ENCODE assay signal across 8 mouse cellular contexts in the genomic region with DNA sequence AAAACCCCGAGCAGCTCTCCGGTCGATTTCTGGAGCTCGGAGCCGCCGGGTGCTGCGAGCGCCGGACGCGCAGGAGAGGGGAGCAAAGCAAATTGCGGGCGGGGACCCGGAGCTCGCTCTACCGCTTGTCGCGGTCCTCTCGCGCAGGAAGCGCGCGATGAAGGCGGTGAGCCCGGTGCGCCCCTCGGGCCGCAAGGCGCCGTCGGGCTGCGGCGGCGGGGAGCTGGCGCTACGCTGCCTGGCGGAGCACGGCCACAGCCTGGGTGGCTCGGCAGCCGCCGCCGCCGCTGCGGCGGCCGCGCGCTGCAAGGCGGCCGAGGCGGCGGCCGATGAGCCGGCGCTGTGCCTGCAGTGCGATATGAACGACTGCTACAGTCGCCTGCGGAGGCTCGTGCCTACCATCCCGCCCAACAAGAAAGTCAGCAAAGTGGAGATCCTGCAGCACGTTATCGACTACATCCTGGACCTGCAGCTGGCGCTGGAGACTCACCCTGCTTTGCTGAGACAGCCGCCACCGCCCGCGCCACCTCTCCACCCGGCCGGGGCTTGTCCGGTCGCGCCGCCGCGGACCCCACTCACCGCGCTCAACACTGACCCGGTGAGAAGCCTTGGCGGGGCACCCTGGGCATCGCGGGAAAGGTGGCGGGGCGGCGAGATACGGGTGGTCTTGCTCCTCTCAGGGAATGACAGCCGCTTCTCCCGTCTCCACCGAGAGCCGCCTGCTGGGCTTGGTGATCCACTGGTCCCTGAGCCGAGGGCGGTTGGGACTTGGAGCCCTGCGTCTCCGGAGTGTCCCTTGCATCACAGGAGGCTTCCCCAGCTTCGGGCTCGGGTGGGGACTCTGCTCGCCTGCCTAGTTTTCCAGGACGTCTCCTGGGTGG. TPM values are rescaled to one million over a fixed set of nuclear protein-coding genes. Genes with fewer than 3 reads are reported as not detected.
DNase-seq lines count a peak whose midpoint lies in the region; ATAC-seq and TF ChIP-seq lines count a peak whose summit lies in the region.

No protein-coding gene starts in this region.

- ATAC-seq in megakaryocyte, adult 5-6 weeks (ENCODE audit: poor library complexity, severe bottlenecking): no peak
- ATAC-seq in embryonic facial prominence, embryonic 11.5 days (replicated peaks; ENCODE audit: insufficient number of reproducible peaks, low FRiP score, low TSS enrichment, low read depth): 0 out of 2 replicates have a peak, but pooled peaks have one; percentile 10
- ATAC-seq in limb, embryonic 14.5 days (ENCODE audit: low FRiP score, low read depth): peak; percentile 23; the same call in 1 of the 2 replicates
- peak; percentile 43 for ATAC-seq in midbrain, embryonic 16.5 days

- no peaks in the 10 kb centered on the region for H3K36me3 ChIP-seq in megakaryocyte, embryonic 14.5 days (replicated peaks; ENCODE audit: low read length)
- no peaks in the 10 kb centered on the region for H3K36me3 ChIP-seq in embryonic facial prominence, embryonic 11.5 days (replicated peaks; ENCODE audit: control insufficient read depth, insufficient read depth, low read depth, low read length)
- H3K36me3 ChIP-seq in limb, embryonic 14.5 days (ENCODE audit: control insufficient read depth, insufficient read depth, low read length): no peaks in the 10 kb centered on the region
- H3K36me3 ChIP-seq in midbrain, embryonic 16.5 days (ENCODE audit: control insufficient read depth, insufficient read depth, low read length): no peaks in the 10 kb centered on the region

- DNase-seq in embryonic facial prominence, embryonic 11.5 days (ENCODE audit: low spot score): peak; percentile 64
- DNase-seq in heart, adult 8-10 months (ENCODE audit: low spot score): peak; percentile 21
- peak; percentile 44 for DNase-seq in kidney, adult 9 months
- peak; percentile 26 for DNase-seq in limb, embryonic 14.5 days (ENCODE audit: low spot score)
- peak; percentile 73 for DNase-seq in testis, postnatal 10 days (ENCODE audit: low spot score)

- peak overlapping the region; percentile 79 for H3K9ac ChIP-seq in embryonic facial prominence, embryonic 11.5 days (replicated peaks; ENCODE audit: low read length)
- H3K9ac ChIP-seq in limb, embryonic 14.5 days (ENCODE audit: low read depth, low read length, severe bottlenecking): peak overlapping the region; percentile 74
- peak overlapping the region; percentile 100 for H3K9ac ChIP-seq in midbrain, embryonic 16.5 days (ENCODE audit: low read depth, low read length)

- peaks cover 51% of the 10 kb centered on the region for H3K27me3 ChIP-seq in megakaryocyte, embryonic 14.5 days (replicated peaks)
- no peaks in the 10 kb centered on the region; the same call in 1 of the 2 replicates for H3K27me3 ChIP-seq in embryonic facial prominence, embryonic 11.5 days (ENCODE audit: control insufficient read depth, insufficient read depth, low read length)
- H3K27me3 ChIP-seq in limb, embryonic 14.5 days (ENCODE audit: control insufficient read depth, insufficient read depth, low read length): no peaks in the 10 kb centered on the region
- H3K27me3 ChIP-seq in midbrain, embryonic 16.5 days (ENCODE audit: control insufficient read depth, insufficient read depth, low read depth, low read length): no peaks in the 10 kb centered on the region

- H3K4me2 ChIP-seq in embryonic facial prominence, embryonic 11.5 days (ENCODE audit: low read depth, low read length): peak overlapping the region; percentile 83
- peak overlapping the region; percentile 92 for H3K4me2 ChIP-seq in limb, embryonic 14.5 days (replicated peaks; ENCODE audit: low read depth, low read length, severe bottlenecking)
- peak overlapping the region; percentile 58 for H3K4me2 ChIP-seq in midbrain, embryonic 16.5 days (ENCODE audit: low read length)

- H3K4me1 ChIP-seq in megakaryocyte, embryonic 14.5 days: peaks cover 24% of the 10 kb centered on the region
- H3K4me1 ChIP-seq in embryonic facial prominence, embryonic 11.5 days (ENCODE audit: control insufficient read depth, insufficient read depth, low read length): no peaks in the 10 kb centered on the region
- peaks cover 6% of the 10 kb centered on the region; the same call in 1 of the 2 replicates for H3K4me1 ChIP-seq in limb, embryonic 14.5 days (ENCODE audit: control insufficient read depth, insufficient read depth, low read length)
- H3K4me1 ChIP-seq in midbrain, embryonic 16.5 days (ENCODE audit: control insufficient read depth, insufficient read depth, low read length): peaks cover 15% of the 10 kb centered on the region

- peaks cover 10% of the 10 kb centered on the region; the same call in 1 of the 2 replicates for H3K9me3 ChIP-seq in megakaryocyte, embryonic 14.5 days
- no peaks in the 10 kb centered on the region for H3K9me3 ChIP-seq in embryonic facial prominence, embryonic 11.5 days (replicated peaks; ENCODE audit: control insufficient read depth, low read length)
- H3K9me3 ChIP-seq in limb, embryonic 14.5 days (ENCODE audit: control insufficient read depth, low read length): no peaks in the 10 kb centered on the region
- no peaks in the 10 kb centered on the region for H3K9me3 ChIP-seq in midbrain, embryonic 16.5 days (replicated peaks; ENCODE audit: control insufficient read depth, low read length, poor library complexity, severe bottlenecking)

- H3K27ac ChIP-seq in embryonic facial prominence, embryonic 11.5 days (replicated peaks; ENCODE audit: low read depth, low read length): peak overlapping the region; percentile 80
- H3K27ac ChIP-seq in limb, embryonic 14.5 days (replicated peaks; ENCODE audit: low read depth, low read length): peak overlapping the region; percentile 86
- peak overlapping the region; percentile 99 for H3K27ac ChIP-seq in midbrain, embryonic 16.5 days (ENCODE audit: low read length)

- TF ChIP-seq POLR2A in limb, embryonic 14.5 days (IDR thresholded peaks at IDR 0.05; ENCODE audit: borderline replicate concordance, extremely low read depth, insufficient read depth, insufficient read length): no peak

- under 1% methylated on average over 93 of the region's 98 CpGs for WGBS in embryonic facial prominence, embryonic 11.5 days
- WGBS in limb, embryonic 14.5 days: under 1% methylated on average over 71 of the region's 98 CpGs
- WGBS in midbrain, embryonic 16.5 days: under 1% methylated on average over 98 of the region's 98 CpGs

- H3K4me3 ChIP-seq in megakaryocyte, embryonic 14.5 days (replicated peaks): peak overlapping the region; percentile 88
- H3K4me3 ChIP-seq in embryonic facial prominence, embryonic 11.5 days (ENCODE audit: low read depth, low read length): peak overlapping the region; percentile 73
- H3K4me3 ChIP-seq in limb, embryonic 14.5 days (replicated peaks; ENCODE audit: low read length): peak overlapping the region; percentile 66
- H3K4me3 ChIP-seq in midbrain, embryonic 16.5 days (ENCODE audit: low read depth, low read length): peak overlapping the region; percentile 92

RNA-seq across cellular contexts. Expression of a gene that starts 0.6 kb away (rescaled TPM):
- polyA plus RNA-seq in megakaryocyte, embryonic 14.5 days (2012; ENCODE audit: insufficient read depth, low replicate concordance): not detected in 2 replicates
- total RNA-seq in megakaryocyte, adult 5-6 weeks (2015): 0.18 TPM in 1 of 2 replicates, not detected in the other
- 0.41 TPM in 1 of 2 replicates, not detected in the other for total RNA-seq in megakaryocyte, adult 5-6 weeks (2017)
- 19.9 and 22.1 TPM in 2 replicates for polyA plus RNA-seq in embryonic facial prominence, embryonic 11.5 days (2014; fragmentation: Nextera tagmentation; extraction: Ambion mirVana)
- 1 to 10 TPM in 2 of 4 experiments, under 1 TPM in 2; 0.65 to 1.2 (median 1.0) TPM for total RNA-seq in heart, adult 8-10 months (2022)
- 10.5 and 11.6 TPM in 2 replicates for polyA plus RNA-seq in limb, embryonic 14.5 days (2012; rRNA removed)
- 8.3 and 9.3 TPM in 2 replicates for polyA plus RNA-seq in limb, embryonic 14.5 days (2014; fragmentation: Nextera tagmentation; extraction: Ambion mirVana)
- 148 and 217 TPM in 2 replicates for polyA plus RNA-seq in midbrain, embryonic 16.5 days (2015; fragmentation: Nextera tagmentation; extraction: Ambion mirVana)

Comparison
In these comparisons a context has a peak if more than half of its experiments do, and no peak if none do; other contexts are left out.
1. DNase-seq: peak in every context shown above with its lines; median percentile 73 in testis, postnatal 10 days; 64 in embryonic facial prominence, embryonic 11.5 days; 44 in kidney, adult 9 months; 26 in limb, embryonic 14.5 days; 21 in heart, adult 8-10 months.